Mouse (Mus musculus) embryonic facial prominence, embryonic 12.5 days (tissue): ENCODE measurements around the gene Aqp8. TPM values are rescaled to one million over a fixed set of nuclear protein-coding genes. Genes with fewer than 3 reads are reported as not detected.

Source experiments
- ATAC-seq: fragments of 200-750 bp; cut with Nextera tagmentation; 2 replicates; pipeline ENCODE4 v1.8.0; 2017; ENCODE audit not compliant: insufficient number of reproducible peaks, insufficient read depth, low FRiP score, low TSS enrichment
- H3K27ac ChIP-seq: fragments of 300-500 bp; sonication (generic); 2 replicates; pipeline ENCODE4 v1.5.1; 2016; ENCODE audit warnings: mild to moderate bottlenecking
- H3K27me3 ChIP-seq: fragments of 300-500 bp; sonication (generic); 2 replicates; pipeline ENCODE4 v1.6.1; 2016; ENCODE audit warnings: mild to moderate bottlenecking, moderate library complexity
- H3K36me3 ChIP-seq: fragments of 300-500 bp; sonication (generic); 2 replicates; pipeline ENCODE4 v1.6.1; 2016; ENCODE audit warnings: mild to moderate bottlenecking
- H3K4me1 ChIP-seq: fragments of 300-500 bp; sonication (generic); 2 replicates; pipeline ENCODE4 v1.6.1; 2016
- H3K4me2 ChIP-seq: fragments of 300-500 bp; sonication (generic); replicated peaks from 2 replicates; pipeline ENCODE4 v1.6.1; 2016; ENCODE audit warnings: mild to moderate bottlenecking, moderate library complexity
- H3K4me3 ChIP-seq: fragments of 300-500 bp; sonication (generic); 2 replicates; pipeline ENCODE4 v1.5.1; 2016; ENCODE audit warnings: mild to moderate bottlenecking
- H3K9ac ChIP-seq: fragments of 300-500 bp; sonication (generic); 2 replicates; pipeline ENCODE4 v1.6.1; 2016; ENCODE audit warnings: mild to moderate bottlenecking, moderate library complexity
- H3K9me3 ChIP-seq: fragments of 300-500 bp; sonication (generic); 2 replicates; pipeline ENCODE4 v1.6.1; 2016; ENCODE audit warnings: mild to moderate bottlenecking, moderate library complexity
- WGBS: fragments of 180-500 bp; shearing (Covaris S2); methylation state at CpG from one replicate; pipeline ENCODE4 v1.1.7; 2016; 5-methylcytosine and 5-hydroxymethylcytosine counted together
- polyA plus RNA-seq: library from polyadenylated mRNA; unstranded; fragments of >200 nt; fragmentation: Nextera tagmentation; extraction: Ambion mirVana; gene quantifications from 2 replicates; pipeline ENCODE4 v1.2.1, GENCODE M21; 2016

Gene Aqp8
- polyA plus RNA-seq, 1 experiment from 2014 or later: 0.14 TPM

GRCm38 (mm10) chr7:123499481-123500238 is 37.6 kb downstream of the Aqp8 start:
- peaks cover 16% of the 10 kb centered on the region; the same call in 1 of the 2 replicates for H3K36me3 ChIP-seq
- peaks cover 16% of the 10 kb centered on the region for H3K4me1 ChIP-seq
- peak overlapping the region; percentile 77 for H3K9ac ChIP-seq
- peak; percentile 41; the same call in 1 of the 2 replicates for ATAC-seq
- WGBS: 40% methylated on average over 19 of the region's 19 CpGs
- no peaks in the 10 kb centered on the region for H3K9me3 ChIP-seq
- H3K27ac ChIP-seq: 0 out of 2 replicates have a peak overlapping the region, but pooled peaks have one; percentile 54
- no peaks in the 10 kb centered on the region for H3K27me3 ChIP-seq
- H3K4me3 ChIP-seq: peak overlapping the region; percentile 73
- peak overlapping the region; percentile 89 for H3K4me2 ChIP-seq

DNA sequence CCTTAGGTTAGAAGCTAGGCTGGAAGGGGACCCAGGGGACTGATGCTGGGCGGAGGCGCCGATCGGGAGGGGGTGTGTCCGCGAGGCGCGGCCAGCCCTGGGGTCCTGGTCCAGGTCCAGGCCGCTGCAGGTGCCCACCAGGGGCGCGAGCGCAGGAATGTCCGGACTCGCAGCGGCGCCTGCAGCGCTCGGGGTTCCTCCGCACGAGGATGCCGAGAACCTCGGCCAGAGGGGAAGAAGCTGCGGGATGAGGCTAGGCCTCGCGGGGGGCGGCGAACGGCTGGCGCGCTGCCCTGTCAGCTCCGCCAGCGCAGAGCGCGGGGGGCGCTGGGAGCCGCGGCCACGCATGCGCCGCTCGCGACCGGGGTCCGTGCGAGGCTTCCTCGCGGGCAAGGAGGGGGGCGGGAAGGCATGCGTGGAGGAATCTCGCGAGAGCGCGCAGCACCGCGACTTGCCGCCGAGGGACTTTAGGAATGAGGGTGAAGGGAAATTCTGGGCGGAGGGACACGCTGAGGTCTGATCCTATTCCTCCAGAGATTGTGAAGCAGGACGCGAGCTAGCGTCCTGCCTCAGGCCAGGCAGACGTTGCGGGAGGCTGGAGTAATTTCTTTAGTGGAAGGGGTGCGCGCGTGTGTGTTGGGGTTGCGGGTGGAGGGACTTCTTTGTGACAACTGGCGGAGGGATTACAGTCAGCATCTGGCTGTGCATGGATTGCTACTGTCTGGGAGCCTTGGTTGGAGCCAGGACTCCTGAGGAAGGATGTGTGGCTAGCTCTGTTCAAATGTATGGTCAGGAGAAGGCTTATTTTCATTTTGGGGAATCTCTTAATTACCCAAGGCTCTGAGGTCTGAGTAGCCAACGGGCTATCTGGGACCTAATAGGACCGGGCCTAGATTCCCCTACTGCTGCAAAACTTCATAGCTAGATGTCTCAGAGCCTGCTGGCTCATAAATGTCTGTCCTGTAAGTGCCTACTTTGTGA is 38.4 kb downstream of the Aqp8 start, which contains the start of gene Zkscan2:
Zkscan2 (minus strand) TSS at position 211 of the 981 bp plus-strand sequence.
- peak within 1 kb of the TSS; percentile 71 for H3K27ac ChIP-seq
- 1% methylated on average over 70 of the region's 71 CpGs for WGBS
- peaks cover 16% of the 10 kb centered on the region for H3K4me1 ChIP-seq

GRCm38 (mm10) chr7:123503358-123503757 is 41.3 kb downstream of the Aqp8 start:
- Histone ChIP-seq H3K27ac (no peak overlapping the region), H3K27me3 (no peaks in the 10 kb centered on the region), H3K36me3 (no peaks in the 10 kb centered on the region), H3K4me1 (peaks cover 16% of the 10 kb centered on the region), H3K4me3 (no peak overlapping the region), H3K4me2 (no peak overlapping the region), H3K9ac (no peak overlapping the region), H3K9me3 (0 out of 2 replicates have a peak, but pooled peaks cover 10% of the 10 kb centered on the region)
- no peak for ATAC-seq
- WGBS: 38% methylated on average over 1 of the region's 1 CpGs

More for the DNA sequence above, 38.4 kb downstream of the Aqp8 start, which contains the start of gene Zkscan2:
- ATAC-seq: peak; percentile 91
- peak within 1 kb of the TSS; percentile 89 for H3K4me2 ChIP-seq
- H3K27me3 ChIP-seq: no peaks in the 10 kb centered on the region
- H3K9me3 ChIP-seq: no peaks in the 10 kb centered on the region
- H3K36me3 ChIP-seq: peaks cover 12% of the 10 kb centered on the region; the same call in 1 of the 2 replicates
- peak within 1 kb of the TSS; percentile 73 for H3K4me3 ChIP-seq
- peak within 1 kb of the TSS; percentile 77 for H3K9ac ChIP-seq

GRCm38 (mm10) chr7:123507946-123508345 is 45.9 kb downstream of the Aqp8 start:
- Histone ChIP-seq H3K4me2 (no peak overlapping the region), H3K36me3 (no peaks in the 10 kb centered on the region), H3K4me1 (no peaks in the 10 kb centered on the region), H3K4me3 (no peak overlapping the region), H3K27ac (no peak overlapping the region), H3K9me3 (0 out of 2 replicates have a peak, but pooled peaks cover 10% of the 10 kb centered on the region), H3K27me3 (no peaks in the 10 kb centered on the region), H3K9ac (no peak overlapping the region)
- 74% methylated on average over 7 of the region's 7 CpGs for WGBS
- ATAC-seq: no peak

Other genes starting within 250 kb of the Aqp8 start
- gene Slc5a11, start 247.5 kb upstream of the Aqp8 start, polyA plus RNA-seq: 0.06 and 0.10 TPM in 2 replicates
- 51.0 and 55.5 TPM in 2 replicates for gene Lcmt1, start 92.5 kb upstream of the Aqp8 start, polyA plus RNA-seq
- 21.4 and 24.5 TPM in 2 replicates for gene Arhgap17, start 92.4 kb upstream of the Aqp8 start, polyA plus RNA-seq
- 7.0 and 8.1 TPM in 2 replicates for gene Zkscan2, start 38.2 kb downstream of the Aqp8 start, polyA plus RNA-seq